Mouse (Mus musculus) brain, embryonic 14.5 days (tissue): ENCODE data around the gene Zfp566.

Experiments
- CTCF ChIP-seq: fragments of 200-500 bp; IDR thresholded peaks from 2 replicates; pipeline ENCODE4 v1.5.1; 2012; ENCODE audit warnings: inconsistent platforms, mild to moderate bottlenecking, moderate library complexity, borderline replicate concordance; ENCODE audit not compliant: insufficient read depth, insufficient read length; ENCODE audit errors: extremely low read depth
- POLR2A ChIP-seq: fragments of 200-500 bp; IDR thresholded peaks from 2 replicates; pipeline ENCODE4 v1.6.1; 2012; ENCODE audit warnings: mild to moderate bottlenecking, inconsistent platforms, borderline replicate concordance; ENCODE audit not compliant: poor library complexity, insufficient read depth, insufficient read length, severe bottlenecking; ENCODE audit errors: extremely low read depth

- TF ChIP-seq POLR2A: no peak
- no peak for TF ChIP-seq CTCF
These were observed 46.0 kb downstream of the Zfp566 start for GRCm38 (mm10) chr7:30044354-30044753.
